Mouse (Mus musculus) monocyte, adult 5-6 weeks (primary cell): ENCODE data around the gene Olfr961. TPM values are rescaled to one million over a fixed set of nuclear protein-coding genes. Genes with fewer than 3 reads are reported as not detected.

ENCODE experiments used
- ATAC-seq: fragments of 153-309, 156-312 bp; replicated peaks from 2 replicates; pipeline ENCODE4 v1.8.0; 2017; ENCODE audit warnings: mild to moderate bottlenecking; ENCODE audit not compliant: low TSS enrichment, insufficient number of reproducible peaks, severe bottlenecking, poor library complexity, low FRiP score
- total RNA-seq: library from RNA; stranded (forward); fragments of 200-1000, 200-491, 200-594 nt; gene quantifications from 3 replicates; pipeline ENCODE4 v1.2.3, GENCODE M21; 2017

Gene Olfr961
- total RNA-seq, result not detected in 3 replicates

GRCm38 (mm10) chr9:39644785-39645184, at the start of gene Olfr961:
Olfr961 (plus strand) TSS chr9:39645085.
- ATAC-seq, result no peak

GRCm38 (mm10) chr9:39602536-39603332, 42.2 kb upstream of the Olfr961 start:
- ATAC-seq, result no peak

GRCm38 (mm10) chr9:39603333-39603845, 41.5 kb upstream of the Olfr961 start:
- ATAC-seq, result no peak

GRCm38 (mm10) chr9:39603999-39604453, 40.9 kb upstream of the Olfr961 start, which contains the start of gene AW551984:
AW551984 (minus strand) TSS chr9:39604403.
- ATAC-seq, result no peak

- ATAC-seq, result no peak
Measured at GRCm38 (mm10) chr9:39608497-39608896, 36.4 kb upstream of the Olfr961 start.

- ATAC-seq, result no peak
Measured at GRCm38 (mm10) chr9:39610355-39610754, 34.5 kb upstream of the Olfr961 start, which contains the start of gene Olfr148. Olfr148 (plus strand) TSS chr9:39610655.

GRCm38 (mm10) chr9:39611953-39612352, 32.9 kb upstream of the Olfr961 start:
- no peak for ATAC-seq

- ATAC-seq, result no peak
Measured at GRCm38 (mm10) chr9:39621073-39621472, 23.8 kb upstream of the Olfr961 start, which contains the start of gene Olfr960. Olfr960 (plus strand) TSS chr9:39621373.

- ATAC-seq, result no peak
Measured at GRCm38 (mm10) chr9:39623783-39624182, 21.1 kb upstream of the Olfr961 start.

- no peak for ATAC-seq
Measured at GRCm38 (mm10) chr9:39624711-39625110, 20.2 kb upstream of the Olfr961 start.

GRCm38 (mm10) chr9:39629069-39629468, 15.8 kb upstream of the Olfr961 start:
- ATAC-seq, result 0 out of 2 replicates have a peak, but pooled peaks have one; percentile 27

GRCm38 (mm10) chr9:39633913-39634594, 10.8 kb upstream of the Olfr961 start:
- ATAC-seq, result no peak

- no peak for ATAC-seq
Measured at GRCm38 (mm10) chr9:39647382-39647781, 2.5 kb downstream of the Olfr961 start.

GRCm38 (mm10) chr9:39654756-39655396, 10.0 kb downstream of the Olfr961 start:
- ATAC-seq, result no peak

GRCm38 (mm10) chr9:39666905-39667304, 22.0 kb downstream of the Olfr961 start, which contains the start of gene Olfr963:
Olfr963 (plus strand) TSS chr9:39667205.
- ATAC-seq, result no peak

- ATAC-seq, result no peak
Measured at GRCm38 (mm10) chr9:39669723-39670122, 24.8 kb downstream of the Olfr961 start.

GRCm38 (mm10) chr9:39674820-39675219, 29.9 kb downstream of the Olfr961 start:
- ATAC-seq, result no peak

GRCm38 (mm10) chr9:39678557-39678956, 33.7 kb downstream of the Olfr961 start:
- no peak for ATAC-seq

- ATAC-seq, result no peak
Measured at GRCm38 (mm10) chr9:39679280-39679679, 34.4 kb downstream of the Olfr961 start.
